Mouse (Mus musculus) MN1 (cell line): ENCODE data around the gene Lcp2.
A peak's percentile ranks its signal among the peaks of the same experiment; 100 is the strongest.
"Not testable (repeated sequence)": the region's sequence is repeated elsewhere in the genome, so short reads cannot be mapped to it uniquely, and the experiment has no call there.

Experiments
- DNase-seq: peaks from one replicate; pipeline ENCODE4 v3.0.0-alpha.2; 2016; ENCODE audit warnings: low spot score

Lcp2 gene

GRCm38 (mm10) chr11:34086164-34086751 is 39.5 kb downstream of the Lcp2 start:
- no peak for DNase-seq

GRCm38 (mm10) chr11:34087064-34087463 is 40.3 kb downstream of the Lcp2 start:
- DNase-seq = no peak

GRCm38 (mm10) chr11:34098422-34098821 is 51.7 kb downstream of the Lcp2 start, which contains the start of gene 4930469K13Rik:
4930469K13Rik (minus strand) TSS chr11:34098554.
- peak; percentile 9 for DNase-seq

GRCm38 (mm10) chr11:34101827-34102226 is 55.1 kb downstream of the Lcp2 start:
- DNase-seq = no peak

- DNase-seq = no peak
These were observed 58.2 kb downstream of the Lcp2 start for GRCm38 (mm10) chr11:34104919-34105318.

GRCm38 (mm10) chr11:34109260-34109659 is 62.5 kb downstream of the Lcp2 start:
- no peak for DNase-seq

- DNase-seq = no peak
These were observed 65.2 kb downstream of the Lcp2 start for GRCm38 (mm10) chr11:34111940-34112339.

GRCm38 (mm10) chr11:34112781-34113380 is 66.2 kb downstream of the Lcp2 start:
- no peak for DNase-seq

GRCm38 (mm10) chr11:34113760-34114159 is 67.0 kb downstream of the Lcp2 start:
- no peak for DNase-seq

- DNase-seq = no peak
These were observed 69.9 kb downstream of the Lcp2 start for GRCm38 (mm10) chr11:34116572-34117135.

GRCm38 (mm10) chr11:34117581-34117980 is 70.9 kb downstream of the Lcp2 start:
- DNase-seq = no peak

- DNase-seq = no peak
These were observed 71.6 kb downstream of the Lcp2 start for GRCm38 (mm10) chr11:34118319-34118718.

GRCm38 (mm10) chr11:34123147-34123546 is 76.4 kb downstream of the Lcp2 start:
- peak; percentile 54 for DNase-seq

- DNase-seq = no peak
These were observed 78.1 kb downstream of the Lcp2 start for GRCm38 (mm10) chr11:34124852-34125251.

- DNase-seq = not testable (repeated sequence)
These were observed 79.0 kb downstream of the Lcp2 start for GRCm38 (mm10) chr11:34125727-34126126.

GRCm38 (mm10) chr11:34128412-34128811 is 81.7 kb downstream of the Lcp2 start:
- DNase-seq = no peak

GRCm38 (mm10) chr11:34139296-34139695 is 92.6 kb downstream of the Lcp2 start:
- no peak for DNase-seq
